Mouse (Mus musculus): ENCODE measurements at regions not wholly inside any gene's neighbourhood (a gene's known extent, or its start where the extent isn't known, plus 50 kb on each side); places are given as distances from the start of the nearest gene placed in this dataset.
A peak's percentile ranks its signal among the peaks of the same experiment; 100 is the strongest.

DNA sequence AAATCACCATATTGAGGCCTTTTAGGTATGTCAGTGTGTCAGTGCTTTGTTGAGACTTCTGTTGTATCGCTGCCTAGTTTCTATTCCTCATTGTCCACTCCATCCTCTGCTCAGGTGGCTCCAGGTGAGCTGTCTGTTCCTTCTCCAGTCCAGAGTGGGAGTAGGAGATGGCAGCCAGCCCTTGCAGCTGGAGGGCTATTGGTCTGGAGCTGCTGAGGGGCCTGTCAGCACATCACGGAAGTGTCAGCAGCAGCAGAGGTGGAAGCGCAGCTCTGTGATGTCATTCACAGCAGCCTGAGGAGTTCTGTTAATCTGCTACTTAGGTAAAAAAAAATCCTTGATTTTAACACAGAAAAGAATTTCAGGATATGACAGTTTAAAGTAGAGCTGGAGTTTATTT, 126.0 kb upstream of the Adra1b start:
- DNase-seq (ENCODE audit: low spot score in 2 of 2): no peak

DNA sequence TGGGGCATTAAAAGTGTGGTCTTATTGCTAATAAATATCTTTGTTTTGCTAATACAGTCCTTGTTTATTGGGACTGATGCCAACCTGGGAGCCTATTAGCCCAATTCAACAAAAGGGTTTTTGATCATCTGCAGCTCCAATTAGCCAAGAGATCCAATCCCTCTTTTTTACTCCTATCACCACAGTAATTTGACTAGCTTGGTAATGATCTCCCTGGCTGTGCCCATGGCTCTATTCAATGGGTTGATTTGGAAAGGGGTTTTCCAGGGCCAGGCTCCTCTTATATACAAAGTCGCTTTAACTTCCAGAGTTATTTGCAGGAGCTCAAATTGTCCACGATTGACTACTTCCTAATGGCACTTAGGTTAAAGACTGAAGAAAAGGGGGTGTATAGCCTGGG, 145.1 kb upstream of the Adra1b start:
- no peak for DNase-seq (ENCODE audit: low spot score in 2 of 2)

DNA sequence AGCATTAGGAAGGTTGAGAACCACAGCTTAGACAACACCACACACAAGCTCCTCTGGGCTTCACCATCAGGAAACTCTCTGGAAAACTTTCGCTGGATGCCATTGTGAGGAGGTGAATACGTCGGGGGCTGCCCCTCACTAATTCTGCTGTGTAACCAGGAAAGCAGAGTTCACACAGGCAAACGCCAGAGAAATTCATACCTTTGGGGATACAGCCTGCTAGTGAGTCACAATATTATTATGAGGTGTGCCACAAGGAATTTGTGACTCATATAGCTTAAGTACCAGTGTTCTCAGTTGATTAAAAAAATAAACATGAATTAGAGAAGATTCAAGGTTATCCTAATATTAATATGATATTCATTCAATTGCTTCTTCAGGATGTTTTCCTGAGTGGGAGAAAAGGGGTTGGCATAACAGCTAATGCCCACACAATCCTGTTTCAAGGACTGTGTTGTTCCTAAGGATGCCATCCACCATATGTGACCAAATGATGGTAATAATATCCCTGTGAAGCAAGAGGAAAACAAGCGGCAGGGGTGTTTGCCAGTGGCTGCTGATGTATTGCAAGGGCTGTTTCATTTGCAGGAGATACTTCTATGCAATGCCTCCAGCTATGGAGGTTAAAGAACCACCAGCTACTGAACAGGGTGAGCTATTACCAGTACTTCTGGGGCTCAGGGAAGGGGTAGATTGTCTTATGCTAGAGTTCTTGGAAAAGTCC, 148.4 kb upstream of the Adra1b start:
- DNase-seq (ENCODE audit: low spot score in 2 of 2): no peak

DNA sequence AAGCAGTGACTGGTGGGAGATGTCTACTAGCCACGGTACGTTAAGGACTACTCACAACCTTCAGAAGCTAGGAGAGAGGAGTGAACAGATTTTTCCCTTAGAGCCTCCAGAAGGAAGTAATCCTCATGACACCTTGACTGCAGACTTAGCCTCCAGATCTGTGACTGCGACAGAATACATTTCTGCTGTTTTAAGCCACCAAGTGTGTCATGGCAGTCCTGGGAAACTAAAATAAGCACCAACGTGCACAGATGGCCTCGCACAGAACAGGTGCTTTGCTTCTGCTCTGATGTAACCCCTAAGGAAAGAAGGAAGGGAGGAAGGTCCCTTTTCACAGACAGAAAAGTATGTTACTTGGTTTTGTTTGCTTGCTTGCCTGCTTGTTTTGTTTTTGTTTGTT, 151.5 kb upstream of the Adra1b start:
- no peak for DNase-seq (ENCODE audit: low spot score in 2 of 2)

DNA sequence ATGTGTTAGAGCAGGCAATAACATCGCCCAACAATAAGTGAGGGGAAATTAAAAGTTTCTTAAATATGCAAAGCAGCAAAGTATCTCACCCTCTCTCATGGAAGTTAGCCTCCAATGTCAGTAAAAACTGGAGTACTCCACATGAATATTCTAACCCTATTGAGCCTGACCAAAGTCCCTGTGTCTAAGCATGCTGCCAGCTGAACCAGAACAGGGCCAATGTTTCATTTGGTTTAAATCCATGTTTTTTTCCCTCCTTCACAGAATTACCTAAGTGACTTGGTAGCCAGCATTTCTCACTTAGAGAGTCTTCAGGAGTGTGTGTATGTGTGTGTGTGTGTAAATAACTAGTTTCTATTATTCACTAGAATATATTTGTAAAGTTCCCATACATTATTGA, 161.4 kb upstream of the Adra1b start:
- DNase-seq (ENCODE audit: low spot score in 2 of 2): no peak

DNA sequence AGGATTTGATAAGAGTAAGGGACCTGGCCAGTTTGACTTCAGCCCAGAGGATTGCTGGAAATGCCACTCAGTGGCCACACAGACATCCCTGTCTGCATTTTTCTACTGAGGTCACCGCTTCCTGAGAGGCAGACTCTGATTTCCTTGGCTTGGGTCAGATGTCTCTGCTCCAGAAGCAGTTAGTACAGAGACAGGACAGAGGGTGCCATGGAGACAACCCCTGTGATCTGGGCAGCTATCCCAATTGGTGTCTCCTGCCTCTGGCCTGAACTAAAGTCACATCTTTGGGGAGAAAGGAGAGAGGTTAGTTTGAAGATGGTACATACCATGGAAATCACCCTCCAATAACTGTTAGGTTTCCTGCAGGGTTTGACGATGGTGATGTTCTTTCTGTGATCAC, 165.2 kb upstream of the Adra1b start:
- DNase-seq (ENCODE audit: low spot score in 2 of 2): no peak

DNA sequence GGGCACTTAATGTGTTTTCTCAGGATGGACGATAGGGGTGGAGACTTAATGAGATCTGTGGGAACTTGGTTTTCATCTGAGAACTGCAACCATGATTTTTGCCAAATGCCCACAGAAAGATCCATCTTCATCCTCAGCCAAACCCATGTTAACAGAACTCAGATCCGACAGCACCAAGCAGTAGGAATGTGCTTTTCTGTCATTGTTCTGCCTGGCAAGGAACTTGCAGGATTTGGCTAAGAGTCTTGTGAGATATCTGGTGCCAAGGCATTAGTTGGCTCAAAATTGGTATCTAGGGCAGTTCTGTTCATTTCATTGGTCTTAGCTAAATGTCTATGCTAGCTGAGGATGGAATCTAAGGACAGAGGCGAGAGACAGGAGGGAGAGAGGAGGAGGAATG, 182.7 kb upstream of the Adra1b start:
- DNase-seq (ENCODE audit: low spot score in 2 of 2): no peak

DNA sequence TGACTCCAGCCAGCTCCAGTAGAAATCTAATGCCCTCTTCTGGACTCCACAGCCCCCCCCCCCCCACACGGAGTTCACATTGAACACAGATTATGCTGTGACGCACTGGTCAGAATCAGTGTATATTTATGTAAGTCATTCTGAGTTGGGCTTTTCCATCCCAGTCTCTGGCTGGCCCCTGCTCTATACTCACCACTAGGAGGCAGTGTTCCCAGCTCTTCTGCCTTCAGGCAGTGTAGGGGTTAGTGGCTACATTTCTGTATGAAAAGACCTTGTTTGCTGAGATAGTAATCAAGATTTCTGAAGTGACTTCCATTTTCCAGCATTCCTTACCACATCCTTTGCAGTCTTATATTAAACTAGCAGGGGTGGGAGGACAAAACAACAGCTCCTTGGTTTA, 185.9 kb upstream of the Adra1b start:
- DNase-seq (ENCODE audit: low spot score in 2 of 2): no peak

DNA sequence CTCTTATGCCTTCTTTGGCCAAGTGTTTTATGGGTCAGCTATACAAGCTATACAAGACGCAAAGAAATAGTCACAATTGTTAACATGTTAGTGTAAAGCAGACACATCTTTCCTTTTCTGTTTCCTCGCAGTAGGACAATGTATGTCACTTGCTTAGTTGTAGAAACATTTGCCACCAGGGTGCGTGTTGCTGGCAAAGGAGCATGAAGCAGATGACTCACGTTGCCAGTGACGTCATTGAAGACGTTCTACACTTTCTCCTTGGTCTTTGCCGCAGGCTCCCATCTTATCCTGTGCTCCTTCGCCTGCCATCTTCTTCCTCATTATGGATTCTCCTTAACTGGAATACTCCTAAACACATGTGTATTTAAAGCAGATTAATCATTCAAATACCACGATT, 188.5 kb upstream of the Adra1b start:
- DNase-seq (ENCODE audit: low spot score in 2 of 2): no peak

DNA sequence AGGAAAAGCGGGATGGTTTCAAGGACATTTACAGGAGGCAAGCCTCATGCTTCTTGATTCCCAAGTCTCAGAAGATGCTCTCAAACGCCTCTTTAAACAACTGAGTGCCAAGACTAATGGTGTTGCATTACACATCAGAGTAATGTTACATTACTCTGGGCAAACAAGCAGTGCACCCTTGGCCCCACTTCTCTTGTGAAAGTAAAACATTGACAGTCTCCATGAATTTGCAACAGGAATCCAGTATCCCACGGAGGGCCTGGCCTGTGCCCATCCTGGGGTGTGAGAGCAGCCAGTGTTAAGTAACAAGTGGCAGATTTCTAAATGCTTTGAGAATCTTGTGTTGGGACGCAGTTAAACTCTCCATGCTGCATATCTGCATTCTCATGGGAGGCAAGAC, 194.3 kb upstream of the Adra1b start:
- DNase-seq (ENCODE audit: low spot score in 2 of 2): no peak

DNA sequence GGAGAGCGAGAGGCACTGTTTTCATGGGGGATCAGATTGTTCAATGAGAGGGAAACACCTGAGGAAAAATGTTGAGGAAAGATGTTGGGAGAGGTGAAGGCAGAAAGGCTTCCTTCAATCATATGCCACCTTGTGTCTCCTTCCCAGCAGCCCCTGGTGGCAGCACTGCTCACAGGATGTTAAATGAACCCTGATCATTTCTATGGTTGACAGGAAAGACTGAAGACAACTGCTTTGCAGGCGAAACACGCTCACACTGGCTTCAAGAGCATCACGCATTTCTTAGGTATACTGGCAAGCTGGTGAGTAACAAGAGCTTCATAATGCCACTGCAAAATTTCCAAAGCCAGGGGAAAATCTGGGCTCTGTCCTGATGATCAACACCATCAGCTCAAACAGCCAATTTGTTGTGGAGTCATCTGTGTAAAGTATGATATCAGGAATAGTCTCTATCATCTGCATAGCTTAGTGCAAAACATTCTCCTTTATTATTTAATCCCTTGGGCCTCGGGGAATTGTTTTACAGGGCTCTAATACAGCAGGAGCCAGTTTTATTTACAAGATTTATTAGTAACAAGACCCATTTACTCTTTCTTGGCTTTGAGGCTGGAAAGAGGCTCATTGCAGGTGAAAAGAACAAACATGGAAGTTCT, 202.3 kb upstream of the Adra1b start:
- no peak for DNase-seq (ENCODE audit: low spot score in 2 of 2)

DNA sequence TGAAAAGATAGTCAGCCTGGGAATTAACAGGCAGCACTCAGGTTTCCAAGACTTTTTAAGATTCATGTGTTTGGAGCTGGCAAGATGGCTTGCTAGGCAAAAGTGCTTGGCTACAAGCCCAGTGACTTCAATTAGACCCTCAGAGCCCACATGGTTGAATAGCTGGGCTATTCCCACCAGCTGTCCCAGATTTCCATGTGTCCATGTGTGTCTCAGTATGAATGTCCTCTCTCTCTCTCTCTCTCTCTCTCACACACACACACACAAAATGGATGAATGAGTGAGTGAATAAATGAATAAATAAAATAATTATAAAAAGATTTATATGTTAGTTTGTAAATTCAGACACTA, 202.8 kb upstream of the Adra1b start:
- no peak for DNase-seq (ENCODE audit: low spot score in 2 of 2)

DNA sequence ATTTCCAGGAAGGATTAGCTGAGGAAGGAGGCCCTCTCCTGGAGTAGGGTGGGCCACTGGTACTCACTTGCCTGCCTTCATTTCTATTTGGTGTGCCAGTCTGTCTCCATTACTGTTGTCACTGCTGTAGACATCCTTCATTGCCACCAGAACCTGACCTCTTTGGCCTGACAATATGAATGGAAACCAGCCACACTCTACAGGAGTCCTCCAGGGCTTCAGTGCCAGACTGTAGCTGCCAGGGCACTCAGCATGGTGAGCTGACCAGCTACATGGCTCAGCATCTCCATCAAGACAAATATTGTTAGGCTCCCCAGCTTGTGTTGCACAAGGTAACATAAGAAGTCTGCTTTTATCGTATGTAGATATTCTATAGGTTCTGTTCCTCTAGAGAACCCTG, 205.2 kb upstream of the Adra1b start:
- no peak for DNase-seq (ENCODE audit: low spot score in 2 of 2)

DNA sequence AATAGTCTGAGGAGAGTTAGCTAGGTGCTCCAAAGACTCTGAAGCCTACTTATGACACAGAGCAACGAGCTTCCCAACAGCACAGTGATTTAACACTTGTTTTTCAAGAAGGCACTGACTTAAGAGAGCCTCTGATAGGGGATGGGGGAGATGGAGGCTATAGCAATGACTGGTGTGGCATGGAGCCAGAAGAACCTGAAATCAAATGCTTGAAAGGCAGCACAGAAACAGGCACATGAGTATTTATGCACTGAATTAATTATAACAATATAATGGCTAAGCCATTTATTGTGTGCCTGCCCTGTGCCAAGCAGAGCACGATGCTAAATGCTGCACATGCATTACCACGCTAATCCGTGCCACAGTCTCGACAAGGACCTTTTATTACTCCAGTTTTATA, 210.5 kb upstream of the Adra1b start:
- no peak for DNase-seq (ENCODE audit: low spot score in 2 of 2)

DNA sequence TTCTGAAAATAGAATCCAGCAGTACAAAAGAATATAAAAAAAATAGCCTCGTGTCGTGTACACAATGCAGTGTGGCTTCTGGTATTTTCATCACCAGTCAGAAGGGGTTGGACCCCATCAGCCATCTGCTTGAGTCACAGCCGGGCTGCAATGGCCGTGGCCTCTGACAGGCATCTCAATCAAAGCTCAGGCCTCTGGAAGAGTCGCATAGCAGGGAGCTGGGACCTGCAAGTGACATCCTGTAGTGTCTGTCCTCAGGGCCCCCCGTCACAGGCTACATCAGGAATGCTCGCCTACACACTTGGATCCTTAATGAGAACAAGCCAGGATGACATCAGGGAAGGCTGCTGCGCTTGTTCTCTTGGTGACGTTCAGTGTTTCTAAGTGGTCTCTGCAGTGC, 226.1 kb upstream of the Adra1b start:
- DNase-seq (ENCODE audit: low spot score in 2 of 2): peak; percentile 14 to 31

DNA sequence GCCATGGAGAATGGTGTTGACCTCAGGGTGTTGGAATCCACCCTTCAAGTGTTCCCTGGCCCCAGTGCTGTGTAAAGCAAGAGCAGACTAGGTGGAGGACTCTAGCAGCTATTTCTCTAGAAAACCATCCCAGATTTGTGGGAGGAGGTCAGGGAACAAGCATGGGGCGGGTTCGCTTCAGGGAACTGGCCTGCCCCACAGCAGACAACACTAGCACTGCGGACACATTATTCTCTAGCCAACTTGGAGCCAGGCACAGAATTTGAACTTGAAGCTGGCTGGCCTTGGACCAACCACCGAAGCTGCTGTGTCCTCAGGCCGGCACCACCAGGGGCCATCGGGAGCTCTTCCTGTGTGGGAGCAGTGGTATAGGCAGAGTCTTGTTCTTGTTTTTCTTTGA, 227.5 kb upstream of the Adra1b start:
- no peak for DNase-seq (ENCODE audit: low spot score in 2 of 2)

DNA sequence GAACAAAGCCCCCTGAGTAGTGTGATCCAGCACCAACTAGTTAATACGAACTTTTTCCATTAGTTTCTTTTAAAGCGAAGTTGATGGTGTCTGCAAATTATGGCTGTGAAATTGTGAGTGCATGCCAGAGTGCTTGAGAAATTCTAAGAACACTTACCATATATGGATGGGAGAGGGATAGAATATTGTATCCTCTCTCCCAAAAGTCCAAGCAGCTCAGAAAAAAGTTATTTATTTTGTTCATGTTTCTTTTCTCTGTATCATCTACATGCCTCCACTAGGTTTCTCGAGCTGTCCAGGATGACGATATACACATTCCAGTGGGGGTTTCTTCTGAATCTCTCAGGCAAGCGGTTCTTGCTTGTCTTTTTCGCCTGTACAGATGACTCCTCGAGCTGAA, 232.2 kb upstream of the Adra1b start:
- no peak for DNase-seq (ENCODE audit: low spot score in 2 of 2)

DNA sequence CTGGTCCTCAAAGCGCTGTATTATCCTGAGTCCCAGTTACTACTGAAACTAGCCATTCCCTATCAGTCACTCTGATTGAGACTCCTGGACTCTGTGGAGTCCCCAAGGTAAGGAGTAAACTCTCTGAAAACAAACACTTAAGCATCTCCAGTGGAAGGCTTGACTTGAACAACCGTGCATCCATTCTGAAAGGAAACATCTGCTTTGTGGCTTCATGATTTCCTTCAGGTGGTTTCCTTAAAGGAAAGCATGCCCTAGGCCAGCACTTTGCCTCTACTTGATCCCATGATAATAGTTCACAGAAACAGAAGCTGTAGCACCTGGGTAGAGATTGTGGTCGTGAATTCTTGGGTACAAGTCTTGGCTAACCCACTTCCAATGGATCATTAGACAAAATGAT, 235.0 kb upstream of the Adra1b start:
- DNase-seq (ENCODE audit: low spot score in 2 of 2): no peak

DNA sequence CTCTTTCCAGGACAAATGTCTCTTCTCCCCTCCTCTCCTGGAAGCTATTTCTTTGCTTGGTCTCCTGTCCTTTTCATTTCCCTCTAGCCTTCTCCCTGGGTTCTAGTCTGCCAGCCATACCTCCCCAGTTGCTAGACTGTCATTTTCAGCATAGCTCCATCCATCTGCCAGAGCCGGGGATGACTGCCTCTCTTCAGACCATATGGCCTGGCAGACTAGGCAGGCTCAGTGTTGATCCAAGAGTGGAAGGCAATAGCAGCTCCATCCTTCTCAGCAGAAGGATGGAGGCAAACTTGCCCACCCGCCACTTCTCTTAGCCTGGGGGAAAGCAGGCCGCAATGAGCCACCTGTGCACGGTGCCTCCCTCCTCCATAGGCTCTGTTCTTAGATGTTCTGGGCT, 242.0 kb upstream of the Adra1b start:
- DNase-seq (ENCODE audit: low spot score in 2 of 2): peak in 1 of 2 experiments; percentile 14

DNA sequence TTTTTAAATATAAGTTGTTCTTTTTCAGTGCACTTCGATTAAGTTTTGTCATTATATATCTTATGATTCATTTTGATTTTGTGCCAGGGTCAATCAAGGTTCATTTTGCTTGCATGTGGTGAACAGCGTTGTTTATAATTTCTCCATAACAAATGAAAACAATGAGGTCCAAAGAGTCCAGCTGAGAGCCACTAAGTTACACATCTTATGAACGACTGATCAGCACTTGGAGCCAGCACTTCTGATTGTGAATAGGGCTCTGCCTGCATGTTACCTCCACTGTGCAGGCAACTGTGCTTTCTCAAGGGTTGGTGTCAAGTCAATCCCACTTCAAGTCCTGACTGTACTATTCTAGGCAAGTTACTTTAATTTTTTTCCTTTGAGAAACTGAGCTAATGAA, 243.5 kb upstream of the Adra1b start:
- DNase-seq (ENCODE audit: low spot score in 2 of 2): no peak

DNA sequence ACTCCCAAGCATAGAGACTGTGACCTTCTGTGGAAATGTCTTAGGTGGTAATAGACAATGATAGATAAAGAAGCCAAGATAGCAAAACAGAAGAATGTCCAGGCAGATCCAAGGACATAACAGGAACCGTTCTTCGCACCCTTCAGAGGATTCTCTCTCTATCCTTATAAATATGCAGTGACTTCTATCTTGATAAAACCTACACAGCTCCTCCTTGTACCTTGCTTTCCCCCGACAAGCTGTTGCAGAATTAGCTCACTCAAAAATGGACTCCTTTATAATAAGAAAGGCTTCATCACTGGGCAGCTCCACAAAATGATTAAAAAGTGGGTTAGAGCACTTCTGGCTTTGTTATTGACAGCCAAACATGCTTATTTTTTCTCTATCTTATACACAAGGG, 245.4 kb upstream of the Adra1b start:
- DNase-seq (ENCODE audit: low spot score in 2 of 2): no peak

DNA sequence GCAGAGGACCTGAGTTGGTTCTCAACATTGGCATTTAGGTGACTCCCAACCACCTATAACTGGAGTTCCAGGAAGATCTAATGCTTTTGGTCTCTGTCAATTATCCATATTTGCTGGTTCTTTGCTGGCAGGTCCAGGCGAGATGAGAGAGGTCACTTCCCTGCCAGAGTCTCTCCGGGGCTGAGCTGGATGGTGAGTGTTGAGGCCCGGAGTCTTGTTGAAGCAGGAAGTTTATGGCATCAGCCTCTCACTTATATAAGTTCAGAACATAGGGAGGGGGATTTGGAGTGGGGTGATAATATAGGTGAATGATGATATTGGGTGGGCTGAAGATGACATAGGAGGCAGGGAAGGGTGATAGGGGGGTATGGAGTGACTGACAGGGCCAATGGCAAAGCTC, 246.3 kb upstream of the Il12b start:
- no peak for DNase-seq (ENCODE audit: low spot score in 2 of 2)

DNA sequence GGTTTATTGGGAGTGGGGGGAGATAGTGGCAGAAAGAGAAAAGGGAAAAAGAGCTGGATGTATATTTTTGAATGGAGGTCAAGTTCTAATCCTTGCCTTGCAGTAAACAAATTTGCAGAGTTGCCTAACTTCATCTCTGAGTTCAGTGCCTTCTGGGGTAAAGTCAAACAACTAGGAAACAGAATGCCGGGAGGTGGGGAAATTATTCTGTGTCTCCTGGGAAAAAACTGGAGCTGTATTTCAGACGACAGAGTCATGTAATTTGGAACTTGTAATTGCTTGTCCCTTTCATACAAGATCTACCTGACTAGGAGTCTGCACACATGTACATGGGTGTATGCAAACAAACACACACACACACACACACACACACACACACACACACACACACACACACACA, 244.3 kb upstream of the Il12b start:
- no peak for DNase-seq (ENCODE audit: low spot score in 2 of 2)

DNA sequence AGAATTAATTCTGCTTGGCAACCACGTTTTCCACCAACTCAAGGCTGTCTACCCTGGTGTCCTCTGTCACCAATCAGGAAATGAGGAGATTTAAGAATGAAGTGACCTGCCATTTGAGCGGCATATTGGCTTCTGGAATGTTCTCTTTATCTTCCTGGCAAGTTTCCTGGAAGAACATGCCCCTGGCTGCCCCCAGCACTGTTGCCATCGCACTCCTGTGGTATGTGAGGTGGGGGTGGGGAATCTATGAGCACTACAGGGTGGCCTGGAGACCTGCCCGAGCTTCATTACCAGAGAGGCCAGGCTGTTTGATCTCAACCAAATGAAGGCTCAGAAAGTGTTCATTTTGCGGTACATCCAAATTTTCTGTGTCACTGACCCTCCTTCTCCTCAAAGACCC, 243.8 kb upstream of the Il12b start:
- DNase-seq (ENCODE audit: low spot score in 2 of 2): no peak

Measured in layer of hippocampus, postnatal 10 days (tissue).